Mouse (Mus musculus) midbrain, embryonic 12.5 days (tissue): ENCODE results near the gene Rhobtb1. TPM values are rescaled to one million over a fixed set of nuclear protein-coding genes. Genes with fewer than 3 reads are reported as not detected.
A peak's percentile ranks its signal among the peaks of the same experiment; 100 is the strongest.

Experiments used
- ATAC-seq: fragments of 200-750 bp; cut with Nextera tagmentation; 2 replicates; pipeline ENCODE4 v1.8.0; 2017; ENCODE audit warnings: low read depth, moderate TSS enrichment, moderate library complexity; ENCODE audit not compliant: low FRiP score
- H3K27ac ChIP-seq: fragments of 300-500 bp; sonication (generic); replicated peaks from 2 replicates; pipeline ENCODE4 v1.5.1; 2016; ENCODE audit warnings: mild to moderate bottlenecking
- H3K27me3 ChIP-seq: fragments of 300-500 bp; sonication (generic); 2 replicates; pipeline ENCODE4 v1.6.1; 2016; ENCODE audit warnings: mild to moderate bottlenecking
- H3K36me3 ChIP-seq: fragments of 300-500 bp; sonication (generic); 2 replicates; pipeline ENCODE4 v1.6.1; 2016
- H3K4me1 ChIP-seq: fragments of 300-500 bp; sonication (generic); 2 replicates; pipeline ENCODE4 v1.6.1; 2016
- H3K4me2 ChIP-seq: fragments of 300-500 bp; sonication (generic); replicated peaks from 2 replicates; pipeline ENCODE4 v1.6.1; 2016; ENCODE audit warnings: mild to moderate bottlenecking, moderate library complexity
- H3K4me3 ChIP-seq: fragments of 300-500 bp; sonication (generic); 2 replicates; pipeline ENCODE4 v1.5.1; 2016; ENCODE audit warnings: mild to moderate bottlenecking
- H3K9ac ChIP-seq: fragments of 300-500 bp; sonication (generic); replicated peaks from 2 replicates; pipeline ENCODE4 v1.6.1; 2016; ENCODE audit warnings: mild to moderate bottlenecking, moderate library complexity
- H3K9me3 ChIP-seq: fragments of 300-500 bp; sonication (generic); 2 replicates; pipeline ENCODE4 v1.6.1; 2016; ENCODE audit warnings: mild to moderate bottlenecking
- WGBS: fragments of 180-500 bp; shearing (Covaris S2); methylation state at CpG from one replicate; pipeline ENCODE4 v1.1.7; 2016; 5-methylcytosine and 5-hydroxymethylcytosine counted together
- polyA plus RNA-seq: library from polyadenylated mRNA; unstranded; fragments of >200 nt; fragmentation: Nextera tagmentation; extraction: Ambion mirVana; gene quantifications from 2 replicates; pipeline ENCODE4 v1.2.1, GENCODE M21; 2016

The Rhobtb1 gene
- polyA plus RNA-seq, 1 experiment from 2014 or later: 21.3 TPM

GRCm38 (mm10) chr10:69192266-69192665 lies 41.0 kb downstream of the Rhobtb1 start:
- Histone ChIP-seq H3K9ac (no peak overlapping the region), H3K4me3 (no peak overlapping the region), H3K36me3 (no peaks in the 10 kb centered on the region), H3K4me1 (no peaks in the 10 kb centered on the region), H3K27ac (no peak overlapping the region), H3K4me2 (no peak overlapping the region), H3K9me3 (no peaks in the 10 kb centered on the region), H3K27me3 (no peaks in the 10 kb centered on the region)
- ATAC-seq: no peak
- 89% methylated on average over 5 of the region's 5 CpGs for WGBS

GRCm38 (mm10) chr10:69193721-69194120 lies 42.5 kb downstream of the Rhobtb1 start:
- no peaks in the 10 kb centered on the region for H3K9me3 ChIP-seq
- H3K27ac ChIP-seq: no peak overlapping the region
- H3K4me3 ChIP-seq: no peak overlapping the region
- 91% methylated on average over 10 of the region's 10 CpGs for WGBS
- no peak overlapping the region for H3K4me2 ChIP-seq
- no peaks in the 10 kb centered on the region for H3K36me3 ChIP-seq
- H3K9ac ChIP-seq: no peak overlapping the region
- no peaks in the 10 kb centered on the region for H3K27me3 ChIP-seq
- no peak for ATAC-seq
- H3K4me1 ChIP-seq: no peaks in the 10 kb centered on the region

- 29% methylated on average over 8 of the region's 8 CpGs for WGBS
- Histone ChIP-seq H3K4me3 (no peak overlapping the region), H3K9ac (no peak overlapping the region), H3K4me2 (no peak overlapping the region), H3K36me3 (no peaks in the 10 kb centered on the region), H3K4me1 (0 out of 2 replicates have a peak, but pooled peaks cover 2% of the 10 kb centered on the region), H3K27ac (no peak overlapping the region), H3K9me3 (no peaks in the 10 kb centered on the region), H3K27me3 (no peaks in the 10 kb centered on the region)
- no peak for ATAC-seq
These were observed 53.6 kb downstream of the Rhobtb1 start for GRCm38 (mm10) chr10:69204677-69205400.

- Histone ChIP-seq H3K9me3 (no peaks in the 10 kb centered on the region), H3K4me1 (0 out of 2 replicates have a peak, but pooled peaks cover 2% of the 10 kb centered on the region), H3K27me3 (no peaks in the 10 kb centered on the region), H3K9ac (no peak overlapping the region), H3K4me2 (no peak overlapping the region), H3K27ac (no peak overlapping the region), H3K4me3 (no peak overlapping the region), H3K36me3 (no peaks in the 10 kb centered on the region)
- no peak for ATAC-seq
- 83% methylated on average over 6 of the region's 6 CpGs for WGBS
These were observed 54.8 kb downstream of the Rhobtb1 start for GRCm38 (mm10) chr10:69206081-69206480.

- peaks cover 7% of the 10 kb centered on the region; the same call in 1 of the 2 replicates for H3K4me1 ChIP-seq
- ATAC-seq: no peak
- 84% methylated on average over 7 of the region's 7 CpGs for WGBS
- H3K36me3 ChIP-seq: no peaks in the 10 kb centered on the region
- no peaks in the 10 kb centered on the region for H3K9me3 ChIP-seq
- no peak overlapping the region for H3K4me3 ChIP-seq
- no peak overlapping the region for H3K27ac ChIP-seq
- H3K4me2 ChIP-seq: no peak overlapping the region
- H3K9ac ChIP-seq: no peak overlapping the region
- H3K27me3 ChIP-seq: no peaks in the 10 kb centered on the region
These were observed 56.2 kb downstream of the Rhobtb1 start for GRCm38 (mm10) chr10:69207481-69207880.

GRCm38 (mm10) chr10:69207981-69208630 lies 56.9 kb downstream of the Rhobtb1 start:
- Histone ChIP-seq H3K9me3 (no peaks in the 10 kb centered on the region), H3K27me3 (no peaks in the 10 kb centered on the region), H3K27ac (no peak overlapping the region), H3K4me1 (peaks cover 7% of the 10 kb centered on the region; the same call in 1 of the 2 replicates), H3K4me2 (no peak overlapping the region), H3K4me3 (no peak overlapping the region), H3K36me3 (no peaks in the 10 kb centered on the region), H3K9ac (no peak overlapping the region)
- 89% methylated on average over 15 of the region's 15 CpGs for WGBS
- no peak for ATAC-seq

- H3K36me3 ChIP-seq: no peaks in the 10 kb centered on the region
- no peak overlapping the region for H3K4me2 ChIP-seq
- no peak for ATAC-seq
- H3K27me3 ChIP-seq: no peaks in the 10 kb centered on the region
- H3K27ac ChIP-seq: no peak overlapping the region
- H3K4me3 ChIP-seq: no peak overlapping the region
- H3K9ac ChIP-seq: no peak overlapping the region
- WGBS: 88% methylated on average over 3 of the region's 3 CpGs
- H3K4me1 ChIP-seq: peaks cover 8% of the 10 kb centered on the region; the same call in 1 of the 2 replicates
- no peaks in the 10 kb centered on the region for H3K9me3 ChIP-seq
These were observed 57.5 kb downstream of the Rhobtb1 start for GRCm38 (mm10) chr10:69208705-69209104.

GRCm38 (mm10) chr10:69210006-69210405 lies 58.8 kb downstream of the Rhobtb1 start:
- Histone ChIP-seq H3K4me3 (no peak overlapping the region), H3K27ac (no peak overlapping the region), H3K36me3 (no peaks in the 10 kb centered on the region), H3K9me3 (no peaks in the 10 kb centered on the region), H3K27me3 (no peaks in the 10 kb centered on the region), H3K9ac (no peak overlapping the region), H3K4me2 (no peak overlapping the region), H3K4me1 (peaks cover 14% of the 10 kb centered on the region; the same call in 1 of the 2 replicates)
- 95% methylated on average over 10 of the region's 10 CpGs for WGBS
- ATAC-seq: no peak

- Histone ChIP-seq H3K27ac (no peak overlapping the region), H3K27me3 (no peaks in the 10 kb centered on the region), H3K4me2 (no peak overlapping the region), H3K4me1 (peaks cover 14% of the 10 kb centered on the region; the same call in 1 of the 2 replicates), H3K9me3 (no peaks in the 10 kb centered on the region), H3K36me3 (no peaks in the 10 kb centered on the region), H3K9ac (no peak overlapping the region), H3K4me3 (no peak overlapping the region)
- WGBS: 79% methylated on average over 5 of the region's 5 CpGs
- ATAC-seq: no peak
These were observed 59.4 kb downstream of the Rhobtb1 start for GRCm38 (mm10) chr10:69210659-69211058.

- peak overlapping the region; percentile 95; the same call in 1 of the 2 replicates for H3K27ac ChIP-seq
These were observed 60.3 kb downstream of the Rhobtb1 start for GRCm38 (mm10) chr10:69211560-69211959.

GRCm38 (mm10) chr10:69211976-69212375 lies 60.7 kb downstream of the Rhobtb1 start:
- Histone ChIP-seq H3K36me3 (peaks cover 7% of the 10 kb centered on the region; the same call in 1 of the 2 replicates), H3K4me2 (peak overlapping the region; percentile 81), H3K4me1 (peaks cover 14% of the 10 kb centered on the region; the same call in 1 of the 2 replicates), H3K27ac (peak overlapping the region; percentile 95), H3K9ac (peak overlapping the region; percentile 88), H3K27me3 (no peaks in the 10 kb centered on the region), H3K9me3 (0 out of 2 replicates have a peak, but pooled peaks cover 3% of the 10 kb centered on the region), H3K4me3 (peak overlapping the region; percentile 78)
- WGBS: 2% methylated on average over 14 of the region's 14 CpGs
- peak; percentile 6; the same call in 1 of the 2 replicates for ATAC-seq

More at GRCm38 (mm10) chr10:69211560-69211959, 60.3 kb downstream of the Rhobtb1 start:
- peak overlapping the region; percentile 81 for H3K4me2 ChIP-seq
- H3K9ac ChIP-seq: peak overlapping the region; percentile 88
- H3K4me3 ChIP-seq: peak overlapping the region; percentile 78; the same call in 1 of the 2 replicates
- no peaks in the 10 kb centered on the region for H3K27me3 ChIP-seq
- 0 out of 2 replicates have a peak, but pooled peaks cover 3% of the 10 kb centered on the region for H3K9me3 ChIP-seq
- no peak for ATAC-seq
- H3K36me3 ChIP-seq: peaks cover 3% of the 10 kb centered on the region; the same call in 1 of the 2 replicates
- 54% methylated on average over 8 of the region's 8 CpGs for WGBS
- H3K4me1 ChIP-seq: peaks cover 14% of the 10 kb centered on the region; the same call in 1 of the 2 replicates
